Mouse (Mus musculus) G1E (cell line): ENCODE measurements around the gene Nxpe4. TPM values are rescaled to one million over a fixed set of nuclear protein-coding genes. Genes with fewer than 3 reads are reported as not detected.

Source experiments
- ATAC-seq: 2 replicates; pipeline ENCODE4 v1.8.0; 2016; ENCODE audit warnings: mild to moderate bottlenecking; ENCODE audit not compliant: insufficient number of reproducible peaks, poor library complexity, low FRiP score, severe bottlenecking; ENCODE audit errors: extremely low read depth
- DNase-seq: peaks from one replicate; pipeline ENCODE4 v3.0.0; 2012; ENCODE audit warnings: low spot score
- H3K27me3 ChIP-seq: 2 replicates; pipeline ENCODE4 v1.6.1; 2012; ENCODE audit warnings: mild to moderate bottlenecking, low read length, inconsistent platforms; ENCODE audit not compliant: insufficient read depth
- H3K36me3 ChIP-seq: replicated peaks from 2 replicates; pipeline ENCODE3; 2012; ENCODE audit warnings: mild to moderate bottlenecking, inconsistent platforms
- H3K4me1 ChIP-seq: 2 replicates; pipeline ENCODE4 v1.6.1; 2012; ENCODE audit warnings: low read depth, low read length, inconsistent platforms, mixed read lengths; ENCODE audit not compliant: insufficient read depth
- H3K4me3 ChIP-seq: 2 replicates; pipeline ENCODE4 v1.5.1; 2012; ENCODE audit warnings: low read depth, mild to moderate bottlenecking, inconsistent platforms, low read length, moderate library complexity, mixed read lengths
- H3K9me3 ChIP-seq: replicated peaks from 2 replicates; pipeline ENCODE4 v1.6.1; 2012; ENCODE audit warnings: inconsistent platforms
- CTCF ChIP-seq: IDR thresholded peaks from 2 replicates; pipeline ENCODE4 v1.5.1; 2012; ENCODE audit warnings: low read depth, low read length, inconsistent platforms, mixed read lengths
- GATA1 ChIP-seq: IDR thresholded peaks from 2 replicates; pipeline ENCODE4 v1.6.1; 2012; ENCODE audit warnings: borderline replicate concordance, low read length, inconsistent platforms, mixed read lengths
- GATA2 ChIP-seq: IDR thresholded peaks from 2 replicates; pipeline ENCODE4 v1.6.1; 2012; ENCODE audit warnings: low read depth, low read length, inconsistent platforms, borderline replicate concordance
- POLR2AphosphoS5 ChIP-seq: IDR thresholded peaks from 2 replicates; pipeline ENCODE4 v1.6.1; 2012; ENCODE audit warnings: low read depth, low read length, inconsistent platforms; ENCODE audit not compliant: insufficient replicate concordance
- TAL1 ChIP-seq: conservative IDR thresholded peaks from 2 replicates; pipeline ENCODE4 v1.6.1; 2012; ENCODE audit warnings: low read depth, low read length, inconsistent platforms, mixed read lengths
- polyA plus RNA-seq: library from polyadenylated mRNA; stranded (reverse); fragments of >175 nt; gene quantifications from 2 replicates; pipeline ENCODE4 v1.2.3, GENCODE M21; 2012
- total RNA-seq, 2 experiments: library from RNA; stranded (forward) in 1 of 2; stranded (reverse) in 1 of 2; fragments of 200-1000 nt in 1 of 2; fragments of >200 nt in 1 of 2; fragmentation: Nextera tagmentation in 1 of 2; gene quantifications; 2 replicates each; pipeline ENCODE4 v1.2.3; 2014 to 2017

Nxpe4 gene
- total and polyA plus RNA-seq, 3 experiments, result 5.8 to 177 (median 117) TPM

DNA sequence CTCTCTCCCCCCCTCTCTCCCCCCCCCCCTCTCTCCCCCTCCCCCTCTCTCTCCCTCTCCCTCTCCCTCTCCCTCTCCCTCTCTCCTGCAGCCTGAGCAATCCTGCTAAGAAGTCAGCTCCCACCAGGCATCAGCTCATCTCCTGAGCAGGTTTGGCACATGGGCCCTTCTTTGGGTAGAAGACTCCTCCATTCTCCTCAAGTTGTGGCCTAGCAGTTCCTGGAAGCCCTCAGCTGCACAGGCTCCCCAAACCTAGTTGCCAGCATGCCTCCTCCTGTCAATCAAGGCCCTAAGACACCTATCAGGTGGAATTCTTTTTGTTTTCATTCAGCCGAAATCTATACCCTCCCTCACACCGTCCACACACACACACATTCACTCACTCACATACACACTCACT lies 259.7 kb downstream of the Nxpe4 start:
- DNase-seq (no peak), ATAC-seq (no peak)
- no peak overlapping the region for H3K4me3 ChIP-seq
- no peaks in the 10 kb centered on the region for H3K27me3 ChIP-seq
- H3K9me3 ChIP-seq, result no peaks in the 10 kb centered on the region
- TF ChIP-seq GATA1 (no peak), GATA2 (no peak), POLR2AphosphoS5 (no peak), TAL1 (no peak), CTCF (no peak)
- H3K36me3 ChIP-seq, result no peaks in the 10 kb centered on the region
- peaks cover 19% of the 10 kb centered on the region for H3K4me1 ChIP-seq

DNA sequence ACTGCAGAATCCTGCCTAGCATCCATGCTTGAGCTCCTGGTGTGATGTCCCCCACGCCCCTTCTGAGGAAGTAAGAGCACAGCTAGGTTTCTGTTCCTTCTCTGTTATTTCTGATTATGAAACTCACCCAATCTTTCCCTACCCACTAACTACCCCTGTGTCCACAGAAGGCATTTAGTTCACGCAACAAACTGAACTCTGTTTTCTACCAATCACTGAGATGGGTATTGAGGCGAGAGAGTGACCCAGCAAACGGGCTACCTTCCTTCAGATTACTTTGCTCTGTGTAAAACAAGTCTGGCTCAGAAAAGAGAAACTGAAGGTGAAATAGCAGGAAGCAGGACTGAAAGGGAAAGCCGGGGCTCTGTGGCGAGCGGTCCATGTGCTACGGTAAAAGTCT lies 260.6 kb downstream of the Nxpe4 start:
- peaks cover 2% of the 10 kb centered on the region; the same call in 1 of the 2 replicates for H3K27me3 ChIP-seq
- DNase-seq (no peak), ATAC-seq (no peak)
- H3K9me3 ChIP-seq, result no peaks in the 10 kb centered on the region
- TF ChIP-seq GATA1 (no peak), POLR2AphosphoS5 (no peak), GATA2 (no peak), CTCF (no peak), TAL1 (no peak)
- no peaks in the 10 kb centered on the region for H3K36me3 ChIP-seq
- H3K4me1 ChIP-seq, result peaks cover 19% of the 10 kb centered on the region
- no peak overlapping the region for H3K4me3 ChIP-seq

DNA sequence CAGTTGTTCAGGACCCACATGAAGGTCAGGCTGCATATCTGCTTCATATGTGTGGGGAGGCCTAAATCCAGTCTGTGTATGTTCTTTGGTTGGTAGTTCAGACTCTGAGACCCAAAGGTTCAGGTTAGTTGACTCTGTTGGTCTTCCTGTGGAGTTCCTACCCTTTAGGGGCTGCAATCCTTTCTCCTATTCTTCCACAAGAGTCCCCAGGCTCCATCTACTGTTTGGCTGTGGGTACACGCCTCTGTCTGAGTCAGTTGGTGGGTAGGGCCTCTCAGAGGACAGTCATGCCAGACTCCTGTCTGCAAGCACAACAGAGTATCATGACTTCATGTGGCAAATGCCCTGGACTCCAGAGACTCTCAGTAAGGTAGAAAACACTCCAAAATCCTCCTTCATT lies 261.4 kb downstream of the Nxpe4 start:
- H3K9me3 ChIP-seq, result no peaks in the 10 kb centered on the region
- H3K27me3 ChIP-seq, result peaks cover 5% of the 10 kb centered on the region; the same call in 1 of the 2 replicates
- ATAC-seq, result no peak
- no peak for DNase-seq
- H3K4me1 ChIP-seq, result peaks cover 19% of the 10 kb centered on the region
- H3K4me3 ChIP-seq, result no peak overlapping the region
- TF ChIP-seq POLR2AphosphoS5, result no peak
- TF ChIP-seq CTCF, result no peak
- no peak for TF ChIP-seq GATA1
- TF ChIP-seq TAL1, result no peak
- H3K36me3 ChIP-seq, result no peaks in the 10 kb centered on the region

DNA sequence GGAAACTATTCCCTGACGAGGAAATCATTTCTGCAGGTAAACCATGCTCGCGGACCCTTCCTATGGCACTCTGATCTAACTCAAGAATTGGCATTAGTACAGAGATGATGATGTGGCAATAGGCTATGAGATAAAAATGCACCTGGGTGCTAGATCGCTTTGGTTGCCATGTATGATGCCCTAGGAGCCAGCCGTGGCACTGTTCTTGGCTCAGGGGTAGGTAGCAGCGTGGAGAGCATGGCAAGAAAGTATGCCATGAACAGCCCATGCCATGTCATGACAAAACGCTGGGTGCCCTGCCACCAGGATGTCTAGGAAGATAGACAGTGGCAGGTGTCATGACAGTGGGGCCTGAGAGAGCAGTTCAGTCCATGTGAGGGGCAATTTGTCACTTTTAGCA lies 265.4 kb downstream of the Nxpe4 start:
- no peaks in the 10 kb centered on the region for H3K9me3 ChIP-seq
- H3K27me3 ChIP-seq, result peaks cover 6% of the 10 kb centered on the region; the same call in 1 of the 2 replicates
- H3K4me1 ChIP-seq, result peaks cover 7% of the 10 kb centered on the region; the same call in 1 of the 2 replicates
- ATAC-seq (no peak), DNase-seq (no peak)
- TF ChIP-seq GATA1 (no peak), POLR2AphosphoS5 (no peak), GATA2 (no peak), CTCF (no peak), TAL1 (no peak)
- H3K36me3 ChIP-seq, result no peaks in the 10 kb centered on the region
- H3K4me3 ChIP-seq, result peak overlapping the region; percentile 9; the same call in 1 of the 2 replicates

DNA sequence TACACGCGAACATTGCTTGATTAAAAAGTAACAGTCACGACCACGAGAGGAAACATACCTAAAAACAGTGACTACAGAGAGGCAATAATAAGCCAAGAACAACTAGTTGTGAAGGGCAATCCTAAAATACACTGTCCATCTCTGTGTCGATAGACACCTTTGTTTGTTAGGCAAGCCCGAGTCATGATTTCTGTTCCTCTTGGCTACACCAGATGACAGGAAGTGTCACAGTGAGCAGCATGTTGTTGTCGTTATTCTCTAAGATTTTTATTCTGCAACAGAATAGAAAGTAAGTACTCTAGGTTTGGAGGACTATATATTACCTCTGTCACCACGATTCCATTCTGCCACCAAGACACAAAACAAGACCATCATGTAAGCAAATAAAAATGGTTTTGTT lies 270.6 kb downstream of the Nxpe4 start:
- H3K27me3 ChIP-seq, result 0 out of 2 replicates have a peak, but pooled peaks cover 4% of the 10 kb centered on the region
- H3K4me3 ChIP-seq, result no peak overlapping the region
- ATAC-seq, result no peak
- H3K36me3 ChIP-seq, result no peaks in the 10 kb centered on the region
- DNase-seq, result no peak
- no peaks in the 10 kb centered on the region for H3K9me3 ChIP-seq
- H3K4me1 ChIP-seq, result peaks cover 2% of the 10 kb centered on the region; the same call in 1 of the 2 replicates
- no peak for TF ChIP-seq TAL1
- TF ChIP-seq GATA2, result no peak
- TF ChIP-seq POLR2AphosphoS5, result no peak
- TF ChIP-seq CTCF, result no peak
- no peak for TF ChIP-seq GATA1

DNA sequence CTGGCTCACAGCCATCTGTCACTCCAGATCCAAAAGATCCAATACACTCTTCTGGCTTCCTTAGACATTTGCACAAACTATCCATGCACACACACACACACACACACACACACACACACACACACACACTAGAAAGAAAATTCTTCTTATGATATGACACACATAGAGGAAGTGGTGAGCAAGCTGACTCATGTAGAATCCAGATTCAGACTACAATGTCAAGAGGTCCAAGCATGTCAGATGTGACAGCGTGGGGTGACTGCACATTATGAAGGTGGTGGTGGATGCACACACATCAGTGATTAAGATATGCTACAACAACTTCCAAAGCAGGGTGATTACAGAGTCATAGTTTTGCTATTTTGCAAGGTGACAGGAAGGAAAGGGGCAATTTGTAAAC lies 282.1 kb downstream of the Nxpe4 start:
- DNase-seq (no peak), ATAC-seq (no peak)
- Histone ChIP-seq H3K27me3 (peaks cover 23% of the 10 kb centered on the region), H3K9me3 (no peaks in the 10 kb centered on the region), H3K4me3 (no peak overlapping the region), H3K36me3 (no peaks in the 10 kb centered on the region), H3K4me1 (peaks cover 4% of the 10 kb centered on the region; the same call in 1 of the 2 replicates)
- TF ChIP-seq CTCF (no peak), GATA1 (no peak), POLR2AphosphoS5 (no peak), GATA2 (no peak), TAL1 (no peak)

DNA sequence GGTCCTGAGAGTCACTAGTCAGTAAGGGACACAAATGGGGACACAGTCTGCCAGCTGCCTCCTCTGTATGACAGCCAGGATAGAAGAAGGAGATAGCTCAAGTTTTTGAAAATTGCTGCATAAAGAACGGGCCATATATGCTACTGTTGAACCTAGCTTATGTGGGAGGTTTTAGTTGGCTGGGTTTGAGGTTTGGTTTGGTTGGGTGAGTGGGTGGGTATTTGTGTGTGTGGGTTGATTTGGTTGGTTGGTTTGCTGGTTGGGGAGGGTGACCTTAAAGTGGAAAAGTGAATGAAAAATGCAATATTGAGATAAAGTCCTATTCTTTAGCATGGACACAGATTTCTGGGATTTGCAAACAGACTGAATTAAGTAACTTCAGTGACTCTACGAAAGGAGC lies 283.0 kb downstream of the Nxpe4 start:
- peaks cover 4% of the 10 kb centered on the region; the same call in 1 of the 2 replicates for H3K4me1 ChIP-seq
- TF ChIP-seq GATA2 (no peak), TAL1 (no peak), GATA1 (no peak), CTCF (no peak), POLR2AphosphoS5 (no peak)
- H3K36me3 ChIP-seq, result no peaks in the 10 kb centered on the region
- ATAC-seq, result no peak
- H3K9me3 ChIP-seq, result no peaks in the 10 kb centered on the region
- H3K27me3 ChIP-seq, result peaks cover 21% of the 10 kb centered on the region
- DNase-seq, result no peak
- H3K4me3 ChIP-seq, result no peak overlapping the region
